Mouse (Mus musculus) spleen, postnatal 36 days (tissue): ENCODE measurements around the gene Pcbp4.

ENCODE experiments used
- DNase-seq, 2 experiments: peaks; one replicate each; pipeline ENCODE4 v3.0.0; 2022; ENCODE audit warnings: low spot score in 2 of 2, mixed read lengths in 1 of 2

Gene Pcbp4

DNA sequence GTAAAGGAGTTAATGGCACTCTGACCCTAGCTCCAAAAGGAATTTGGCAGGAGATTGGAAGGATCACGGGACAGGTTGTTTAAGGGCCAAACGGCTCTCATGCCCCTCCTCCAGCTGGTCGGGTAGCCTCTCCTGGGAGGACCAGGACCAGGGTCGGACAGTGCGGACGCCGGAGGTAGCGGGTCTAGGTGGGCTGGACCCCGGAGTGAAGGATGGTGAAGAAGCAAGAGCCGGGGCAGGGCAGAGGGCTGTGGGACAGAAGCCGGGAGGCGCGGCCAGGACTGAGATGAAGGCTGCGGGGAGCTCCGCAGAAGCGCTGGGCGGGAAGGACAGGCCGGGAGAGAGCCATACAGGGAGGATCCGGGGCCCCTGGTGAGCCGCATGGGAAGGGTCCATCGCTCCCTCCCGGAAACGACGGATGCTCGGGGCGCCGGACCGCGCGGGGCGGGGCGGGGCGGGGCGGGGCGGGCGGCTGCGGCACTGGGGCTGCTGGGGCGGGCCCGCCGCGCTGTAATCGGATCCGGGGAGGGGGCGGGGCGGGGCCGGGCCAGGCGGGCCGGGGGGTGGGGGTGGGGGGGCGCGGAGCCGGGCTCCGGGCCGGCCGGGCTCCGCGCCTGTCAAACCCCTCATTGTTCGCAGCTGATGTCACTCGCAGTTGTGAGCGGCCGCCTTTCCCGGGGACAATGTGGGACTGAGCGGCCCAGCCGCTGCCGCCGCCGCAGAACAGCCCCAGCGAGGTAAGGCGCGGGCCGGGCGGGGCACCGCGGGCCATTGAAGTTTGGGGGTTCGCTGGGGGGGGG is at the start of gene Pcbp4:
Pcbp4 (plus strand) TSS at position 21 of the 800 bp plus-strand sequence.
- no peak for DNase-seq

DNA sequence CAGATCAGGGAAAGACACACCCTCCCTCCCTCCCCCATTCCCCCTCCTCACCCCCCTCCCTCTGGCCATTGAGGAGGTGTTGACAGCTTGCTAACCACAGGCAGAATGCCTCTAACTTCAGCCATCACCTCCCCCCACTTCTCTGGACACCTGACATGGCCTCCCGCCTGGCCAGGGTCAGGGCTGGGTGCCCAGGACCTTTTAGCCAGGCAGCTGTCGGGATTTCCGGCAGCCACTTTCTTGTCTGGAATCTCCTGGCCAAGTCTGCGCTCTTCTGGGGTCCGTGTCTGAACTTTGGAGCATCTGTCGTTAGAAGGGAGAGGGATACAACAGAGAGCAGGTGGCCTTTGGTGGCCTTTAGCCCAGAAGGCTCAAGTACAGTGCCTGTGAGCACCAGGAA is 47.8 kb upstream of the Pcbp4 start:
- no peak for DNase-seq

DNA sequence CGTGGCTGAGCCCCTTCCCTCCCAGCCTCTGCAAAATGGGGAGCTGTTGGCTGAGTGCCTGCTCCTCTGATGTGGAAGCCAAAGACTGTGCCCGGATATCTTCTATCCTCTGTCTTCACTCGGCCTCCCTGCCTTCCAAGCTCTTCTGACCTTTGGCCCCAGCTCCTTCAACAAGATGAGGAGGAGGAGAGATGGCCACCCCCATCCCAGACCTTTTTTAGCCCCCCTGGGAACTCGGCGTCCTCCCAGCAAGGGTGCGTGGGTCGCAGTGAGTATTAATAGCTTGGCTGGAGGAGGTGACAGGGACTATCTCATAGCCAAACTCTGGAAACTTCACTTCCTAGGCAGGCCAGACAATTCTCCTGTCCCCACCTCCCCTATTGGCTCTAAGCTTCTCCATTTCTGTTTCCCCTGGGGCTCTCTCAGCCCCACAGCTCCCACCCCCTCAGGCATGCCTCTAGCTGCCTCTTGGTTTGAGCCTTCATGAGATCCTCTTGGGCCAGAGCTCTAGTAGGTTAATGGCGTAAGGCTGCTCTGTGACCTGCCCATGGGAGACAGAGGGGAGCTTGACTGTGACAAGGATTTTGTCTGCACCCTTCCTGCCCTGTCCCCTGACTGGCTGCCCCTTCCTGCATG is 46.5 kb upstream of the Pcbp4 start:
- DNase-seq, result no peak

DNA sequence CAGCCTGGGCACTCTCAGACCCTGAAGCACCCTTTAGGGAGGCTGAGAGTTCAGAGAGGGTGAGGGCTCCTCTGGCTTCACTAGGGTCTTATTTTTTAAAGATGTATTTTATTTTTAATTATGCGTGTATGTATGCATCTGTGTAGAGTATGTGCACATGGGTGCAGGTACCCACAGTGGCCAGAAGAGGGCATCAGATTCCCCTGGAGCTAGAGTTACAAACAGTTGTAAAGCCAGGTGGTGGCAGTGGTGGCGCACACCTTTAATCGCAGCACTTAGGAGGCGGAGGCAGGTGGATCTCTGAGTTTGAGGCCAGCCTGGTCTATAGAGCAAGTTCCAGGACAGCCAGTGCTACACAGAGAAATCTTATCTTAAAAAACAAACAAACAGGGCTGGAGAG is 44.0 kb upstream of the Pcbp4 start:
- DNase-seq, result no peak

DNA sequence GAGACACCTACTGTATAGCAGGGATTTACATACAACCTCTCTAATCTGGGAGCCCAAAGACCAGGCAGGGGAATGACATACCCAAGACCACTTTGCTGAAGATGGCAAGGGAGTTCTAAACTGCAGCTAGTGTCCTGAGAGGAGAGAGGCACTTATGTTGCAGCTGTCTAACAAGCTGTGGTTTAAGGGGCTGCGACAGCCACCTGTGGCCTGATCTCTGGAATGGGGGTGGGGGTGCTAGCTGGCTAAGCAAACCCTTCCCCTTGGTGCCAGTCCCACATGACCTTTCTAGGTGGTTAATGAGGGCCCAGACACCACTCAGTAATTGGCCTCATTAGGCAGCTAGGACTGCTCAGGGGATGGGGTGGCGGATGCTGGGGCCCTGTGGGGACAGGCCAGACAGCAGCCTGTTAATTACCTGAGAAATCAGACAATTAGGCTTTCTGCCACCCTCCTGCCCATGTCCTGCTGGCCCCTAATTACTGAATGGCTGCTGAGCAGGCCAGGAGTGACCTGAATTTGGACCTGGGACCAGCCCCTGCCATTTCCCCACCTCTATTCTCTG is 42.9 kb upstream of the Pcbp4 start:
- DNase-seq, result no peak

DNA sequence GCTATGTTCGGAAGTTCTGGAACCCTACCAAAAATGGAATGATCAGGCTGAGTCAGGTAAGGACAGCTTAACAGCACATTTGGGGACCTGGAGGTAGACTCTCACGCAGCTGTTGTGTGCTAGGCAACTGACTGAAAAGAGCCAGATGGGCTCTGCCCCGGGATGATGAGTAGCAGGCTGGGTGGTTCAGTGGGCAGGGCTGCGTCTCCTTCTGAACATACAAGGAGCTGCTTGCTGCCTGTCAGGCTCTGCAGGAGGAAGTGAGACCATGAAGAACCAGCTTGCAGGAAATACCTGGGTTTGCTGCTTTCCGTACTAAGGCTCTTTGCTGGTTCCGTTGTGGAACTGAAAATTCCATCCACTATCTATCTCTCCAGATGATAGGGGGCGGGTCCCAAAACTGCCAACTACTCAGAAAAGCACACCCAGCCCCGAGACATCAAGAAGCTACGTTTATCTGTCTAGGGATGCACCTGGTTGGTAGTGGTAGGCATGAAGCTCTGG is 41.9 kb upstream of the Pcbp4 start:
- DNase-seq, result peak; percentile 49 to 50

DNA sequence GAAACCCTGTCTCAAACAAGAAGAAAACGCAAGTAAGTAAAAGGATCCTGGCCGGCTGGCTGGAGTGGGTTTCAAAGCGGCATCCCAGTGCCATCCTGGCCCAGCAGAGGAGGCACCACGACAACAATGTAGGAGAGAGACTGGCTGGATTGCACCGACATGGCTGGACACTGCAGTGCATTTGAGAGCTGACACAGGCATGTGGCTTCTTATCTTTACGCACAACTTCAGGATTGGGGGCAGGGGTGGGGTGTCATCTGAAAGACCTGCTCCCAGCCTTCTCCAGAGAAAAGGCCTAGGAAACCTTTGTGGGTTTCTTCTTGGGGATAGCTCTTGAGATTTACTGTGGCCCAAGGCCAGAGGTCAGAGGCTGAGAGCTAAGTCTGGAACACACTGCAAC is 41.4 kb upstream of the Pcbp4 start:
- no peak for DNase-seq

DNA sequence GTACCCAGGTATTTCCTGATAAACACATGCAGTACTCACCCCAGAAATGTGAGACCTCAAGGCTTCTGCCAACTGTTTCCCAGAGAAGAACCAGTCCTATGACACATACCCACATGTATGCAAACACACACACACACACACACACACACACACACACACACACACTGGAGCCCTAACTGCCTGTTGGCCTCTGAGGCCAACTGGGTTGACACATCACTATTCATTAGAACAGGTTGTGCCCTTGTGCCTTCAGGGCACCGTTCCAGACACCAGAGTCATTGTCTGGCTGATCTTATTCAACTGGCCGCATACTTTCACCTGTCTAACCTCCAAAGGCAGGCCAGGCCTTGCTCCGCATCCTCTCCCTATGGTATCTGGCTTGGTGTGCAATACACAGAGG is 40.9 kb upstream of the Pcbp4 start:
- DNase-seq, result no peak

DNA sequence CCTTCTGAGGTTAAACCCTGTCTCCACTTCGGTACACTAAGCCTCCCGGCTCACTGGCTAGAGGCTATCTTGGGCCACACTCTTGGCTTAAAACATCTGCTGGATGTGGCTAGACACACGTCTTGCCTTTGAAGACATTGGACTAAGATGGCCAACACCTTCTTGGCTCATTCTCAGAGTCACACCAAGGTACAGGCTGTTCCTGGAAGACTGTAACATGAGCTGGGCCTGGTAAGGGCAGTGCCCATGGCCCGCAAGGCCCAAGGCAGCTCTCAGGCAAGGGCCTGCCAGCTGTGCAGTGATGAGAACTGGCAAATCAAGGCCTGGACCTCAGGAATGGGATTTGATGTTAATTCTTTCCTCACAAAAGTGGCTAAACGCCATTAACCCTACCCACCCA is 39.5 kb upstream of the Pcbp4 start:
- no peak for DNase-seq

DNA sequence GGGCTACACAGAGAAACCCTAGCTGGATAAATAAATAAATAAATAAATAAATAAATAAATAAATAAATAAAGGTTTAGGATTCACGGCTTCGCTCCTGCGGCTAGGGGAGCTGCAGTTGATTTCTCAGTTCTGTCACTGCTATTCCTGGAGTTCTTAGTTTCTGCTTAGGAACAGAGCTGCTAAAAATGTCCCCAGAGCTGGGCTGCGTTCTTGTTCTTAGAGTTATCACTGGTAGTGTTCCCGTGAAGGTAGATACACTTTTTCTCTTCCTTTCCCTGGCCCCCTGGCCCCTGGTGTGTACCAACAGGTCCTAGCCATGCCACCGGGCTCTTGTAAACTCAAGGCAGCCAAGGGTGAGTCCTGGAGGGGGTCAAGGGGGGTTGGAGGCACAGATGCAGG is 36.3 kb upstream of the Pcbp4 start:
- no peak for DNase-seq

DNA sequence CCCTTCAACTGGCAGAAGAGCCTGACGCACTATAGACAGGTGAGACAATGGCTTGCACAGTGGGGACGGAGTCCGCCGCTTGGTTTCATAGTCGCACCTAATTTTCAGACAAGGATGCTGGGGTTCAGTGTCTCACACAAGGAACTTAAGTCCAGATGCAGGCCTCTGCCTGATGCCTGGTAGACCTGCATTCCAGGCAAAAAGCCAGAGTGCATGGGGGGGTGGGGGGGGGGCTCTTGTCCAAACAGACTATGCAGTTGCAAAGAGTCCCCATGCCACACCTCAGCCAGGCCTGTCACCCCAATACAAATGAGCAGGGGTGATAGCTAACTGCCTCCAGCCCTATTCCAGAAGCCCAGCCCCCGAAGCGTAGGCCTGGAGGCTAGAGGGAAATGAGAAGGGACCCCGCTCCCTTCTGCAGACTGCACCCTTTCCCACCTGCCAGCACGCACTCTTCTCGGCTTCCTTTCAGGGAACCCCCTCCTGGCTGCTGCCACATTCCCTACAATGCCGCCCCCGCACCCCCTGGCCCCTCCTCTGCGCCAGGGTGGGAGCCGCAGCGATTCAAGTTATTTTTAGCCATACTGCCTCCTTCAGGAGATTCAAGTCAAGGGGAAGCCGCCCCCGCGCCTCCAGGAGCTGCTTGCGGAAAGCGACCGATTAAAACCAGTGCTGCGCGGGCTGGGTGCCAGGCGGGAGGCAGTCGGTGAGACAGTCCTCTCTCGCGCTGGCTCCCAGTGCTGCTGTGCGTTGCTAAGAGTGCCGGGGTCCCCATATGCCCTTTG is 35.1 kb upstream of the Pcbp4 start:
- DNase-seq, result no peak

DNA sequence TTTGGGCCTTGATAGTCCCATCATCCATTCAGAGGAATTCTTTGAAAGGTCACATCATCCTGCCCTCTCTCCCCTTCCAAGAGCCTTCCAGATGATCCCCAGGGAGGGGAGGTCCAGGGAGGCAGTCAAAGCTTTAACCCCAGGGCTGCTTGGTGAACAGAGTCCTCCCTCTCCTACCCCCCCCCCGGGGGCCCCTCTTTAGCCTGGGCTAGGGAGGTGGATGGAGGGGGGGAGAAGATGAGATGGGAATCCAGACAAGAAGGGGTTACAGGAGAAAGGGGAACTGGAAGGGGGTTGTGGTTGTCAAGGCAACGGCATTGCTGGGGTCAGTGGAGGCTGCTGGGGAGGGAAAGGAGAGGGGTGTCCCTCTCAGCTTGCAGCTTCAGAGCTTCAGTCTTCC is 32.5 kb upstream of the Pcbp4 start:
- DNase-seq, result peak in 1 of 2 experiments; percentile 27

DNA sequence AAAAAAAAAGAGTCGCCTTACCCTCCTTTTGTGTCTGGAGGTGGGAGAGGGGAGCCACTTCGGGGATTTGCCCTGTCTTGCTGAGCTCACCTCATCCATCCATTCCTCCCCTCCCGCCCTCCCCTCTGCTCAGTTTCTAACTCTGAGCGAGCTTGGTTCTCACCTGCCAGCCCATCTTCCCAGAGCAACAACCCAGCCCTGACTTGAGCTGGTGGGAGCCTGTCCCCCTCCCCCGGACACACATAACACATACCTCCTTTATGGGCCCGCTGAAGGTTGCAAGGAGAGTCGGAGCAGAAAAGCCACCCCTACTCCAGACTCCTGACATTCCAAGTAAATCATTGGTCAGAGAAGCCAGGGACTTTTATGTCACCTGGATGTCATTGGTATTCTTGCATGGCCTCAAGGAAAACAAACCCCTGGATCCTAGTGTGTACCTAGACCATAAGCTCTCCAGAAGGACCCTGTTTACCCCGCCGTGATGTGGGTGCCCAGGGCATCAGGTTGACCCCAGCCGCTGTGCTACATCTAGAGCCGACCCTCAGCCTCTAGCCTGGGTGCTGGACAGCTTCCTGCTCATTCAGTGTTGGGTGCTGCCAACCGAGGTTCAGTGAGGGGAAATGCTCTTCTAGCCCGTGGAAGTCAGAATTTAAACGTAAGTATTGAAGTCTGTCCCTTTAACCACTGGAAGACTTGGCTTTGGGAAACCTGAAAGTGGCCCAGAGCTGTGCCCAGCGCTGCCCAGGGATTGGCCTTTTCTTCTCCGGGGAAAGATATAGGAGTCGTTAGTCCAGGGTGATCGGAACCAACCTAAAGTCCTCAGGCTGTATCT is 31.8 kb upstream of the Pcbp4 start:
- no peak for DNase-seq

DNA sequence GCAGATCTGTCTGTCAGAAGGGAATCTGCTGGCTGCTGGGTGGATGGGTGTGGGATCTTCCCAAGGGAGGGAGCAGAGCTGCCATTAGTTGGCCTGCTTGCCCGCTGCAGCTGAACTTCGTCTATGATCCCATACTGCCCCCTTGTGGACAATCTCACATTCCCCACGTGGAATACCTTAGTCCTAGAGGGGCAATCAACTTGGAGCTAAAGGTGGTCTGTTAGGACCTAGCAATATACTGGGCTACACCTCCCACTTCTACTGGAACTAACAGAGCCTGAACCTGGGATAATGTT is 31.3 kb upstream of the Pcbp4 start:
- peak; percentile 72 to 79 for DNase-seq

DNA sequence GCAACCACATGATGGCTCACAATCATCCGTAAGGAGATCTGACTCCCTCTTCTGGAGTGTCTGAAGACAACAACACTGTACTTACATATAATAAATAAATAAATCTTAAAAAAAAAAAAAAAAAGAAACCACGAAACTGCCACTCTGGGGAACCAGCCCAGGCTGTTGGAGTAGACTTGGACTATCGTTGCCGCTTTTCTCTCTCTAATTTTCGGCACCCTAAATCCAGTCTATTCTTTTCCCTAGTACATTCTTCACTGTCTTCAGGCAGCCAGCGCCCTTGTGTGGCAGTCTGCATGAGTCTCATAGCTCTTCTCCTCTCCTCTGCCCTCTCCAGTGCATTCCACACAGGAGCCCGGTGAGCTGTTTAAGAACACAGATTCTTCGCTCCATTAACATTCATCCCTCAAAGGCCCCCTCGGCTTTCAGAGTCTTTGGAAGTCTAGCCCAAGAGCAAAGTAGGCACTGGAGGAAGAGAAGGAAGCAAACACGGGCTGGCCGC is 24.3 kb upstream of the Pcbp4 start:
- DNase-seq, result no peak

DNA sequence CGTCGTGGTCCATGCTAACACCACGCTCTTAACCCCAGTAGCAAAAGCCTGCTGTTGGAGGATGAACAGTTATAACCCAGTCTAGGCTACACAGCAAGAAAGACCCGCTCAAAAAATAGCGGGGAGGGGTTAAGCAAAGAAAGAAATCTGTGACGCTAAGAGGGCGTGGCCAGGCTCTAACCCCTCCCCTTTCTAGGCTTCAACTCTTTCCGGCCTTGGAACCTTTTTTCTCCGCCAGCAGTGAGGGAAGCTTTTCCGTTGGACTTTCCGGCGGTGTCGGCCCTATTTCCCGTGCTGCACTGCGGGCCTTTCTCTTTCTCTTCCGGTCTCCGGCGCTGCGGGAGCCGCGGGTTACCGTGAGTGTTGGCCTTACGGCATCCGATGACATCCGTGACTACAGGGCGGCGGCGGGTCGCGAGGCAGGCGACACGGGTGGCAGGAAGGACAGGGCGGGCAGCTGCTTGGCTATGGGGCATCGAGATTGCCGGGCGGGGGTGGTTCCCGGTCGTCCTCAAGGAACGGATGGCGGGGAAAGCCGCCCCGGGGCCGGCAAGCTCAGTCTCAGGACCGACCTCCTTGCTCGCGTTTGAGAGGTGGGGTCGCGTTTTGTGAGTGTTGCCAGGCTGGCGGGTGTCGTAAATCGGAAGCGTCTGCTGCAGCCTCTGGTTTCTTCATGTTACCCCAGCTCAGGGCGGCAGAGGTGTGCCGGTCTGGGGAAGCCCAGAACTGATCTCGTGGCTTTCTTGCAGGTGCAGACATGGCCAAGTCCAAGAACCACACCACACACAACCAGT is 23.7 kb upstream of the Pcbp4 start, which contains the start of gene Rpl29:
Rpl29 (plus strand) TSS at position 234 of the 794 bp plus-strand sequence.
- DNase-seq, result peak; percentile 91 to 94

DNA sequence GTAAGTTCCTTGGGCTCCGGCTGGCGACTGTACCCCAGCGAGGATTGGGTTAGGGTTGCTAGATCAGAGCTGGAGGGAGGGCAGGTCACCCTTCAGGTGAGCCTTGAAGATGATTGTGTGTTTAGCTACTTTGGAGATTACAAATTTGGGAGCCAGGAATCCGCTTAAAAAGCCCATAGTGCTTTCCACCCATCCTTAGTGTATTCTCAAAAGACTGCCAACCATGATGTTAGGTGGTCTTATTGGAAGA is 23.2 kb upstream of the Pcbp4 start:
- no peak for DNase-seq

DNA sequence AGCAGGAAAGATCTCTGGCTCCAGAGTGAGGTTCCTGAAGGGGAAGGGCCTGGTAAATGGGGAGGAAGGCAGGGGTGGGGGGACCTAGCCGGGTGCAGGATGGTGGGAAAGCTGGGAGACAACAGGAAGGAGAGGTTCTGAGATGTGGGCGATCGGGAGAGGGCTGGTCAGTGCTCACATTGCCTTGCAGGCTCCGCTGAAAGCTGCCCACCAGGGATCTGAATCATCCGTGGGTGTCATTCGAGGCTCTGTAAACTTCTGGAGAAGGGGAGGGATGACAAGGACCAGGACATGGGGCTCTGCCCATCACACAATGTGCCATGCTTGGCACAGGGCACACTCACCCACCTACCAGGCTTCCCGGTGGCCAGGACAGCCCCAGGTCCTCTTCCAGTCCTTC is 19.7 kb upstream of the Pcbp4 start:
- DNase-seq, result no peak

DNA sequence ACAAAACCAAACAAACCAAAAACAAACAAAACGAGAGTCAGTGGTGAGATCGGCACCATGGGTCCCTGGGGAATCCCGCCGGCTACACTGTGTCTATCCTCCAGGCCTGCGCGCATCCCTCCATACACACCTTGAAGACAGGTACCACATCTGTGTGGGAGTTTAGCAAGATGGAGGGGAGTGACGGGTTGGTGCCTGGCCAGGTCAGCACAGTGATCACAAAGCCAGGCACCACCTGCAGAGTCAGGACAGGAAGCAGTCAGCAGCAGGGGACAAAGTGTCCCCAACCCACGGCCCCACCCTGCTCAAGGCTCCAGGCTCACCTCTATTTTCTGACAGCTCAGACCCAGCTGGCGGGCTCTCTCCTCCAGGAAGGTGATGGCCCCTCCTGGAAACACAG is 16.5 kb upstream of the Pcbp4 start:
- no peak for DNase-seq

DNA sequence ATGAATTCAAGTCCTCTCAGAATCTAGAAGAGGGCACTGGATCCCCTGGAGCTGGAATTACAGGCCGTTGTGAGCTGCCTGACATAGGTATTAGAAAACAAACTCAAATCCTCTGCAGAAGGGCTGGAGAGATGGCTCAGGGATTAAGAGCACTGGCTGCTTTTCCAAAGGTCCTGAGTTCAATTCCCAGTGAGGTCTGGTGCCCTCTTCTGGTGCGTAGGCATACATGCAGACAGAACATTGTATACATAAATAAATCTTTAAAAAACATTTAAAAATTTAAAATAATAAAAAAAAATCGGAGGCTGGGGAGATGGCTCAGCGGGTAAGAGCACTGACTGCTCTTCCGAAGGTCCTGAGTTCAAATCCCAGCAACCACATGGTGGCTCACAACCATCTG is 10.4 kb upstream of the Pcbp4 start:
- no peak for DNase-seq

DNA sequence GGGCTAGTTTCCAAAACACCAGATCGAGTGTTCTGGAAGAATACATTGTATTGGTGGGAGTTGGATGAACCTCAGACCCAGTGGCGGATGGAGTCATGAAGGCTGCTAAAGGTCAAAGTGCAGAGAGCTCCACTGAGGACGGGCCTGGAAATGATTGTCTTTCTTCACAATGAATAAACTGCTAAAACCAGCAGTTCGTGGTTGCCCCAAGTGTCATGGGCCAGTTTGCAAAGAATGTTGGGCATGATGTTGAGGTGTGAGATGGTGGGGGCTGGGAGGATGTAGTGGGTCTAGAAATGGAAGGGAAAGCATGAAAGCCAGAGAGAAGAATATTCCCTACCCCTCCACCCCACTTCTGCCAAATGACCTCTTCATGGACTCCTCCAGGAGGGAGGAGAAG is 8.3 kb upstream of the Pcbp4 start:
- DNase-seq, result no peak
